Mouse (Mus musculus): ENCODE results near the gene Hspa8.
"Not testable (repeated sequence)": the region's sequence is repeated elsewhere in the genome, so short reads cannot be mapped to it uniquely, and the experiment has no call there.

Gene Hspa8

DNA sequence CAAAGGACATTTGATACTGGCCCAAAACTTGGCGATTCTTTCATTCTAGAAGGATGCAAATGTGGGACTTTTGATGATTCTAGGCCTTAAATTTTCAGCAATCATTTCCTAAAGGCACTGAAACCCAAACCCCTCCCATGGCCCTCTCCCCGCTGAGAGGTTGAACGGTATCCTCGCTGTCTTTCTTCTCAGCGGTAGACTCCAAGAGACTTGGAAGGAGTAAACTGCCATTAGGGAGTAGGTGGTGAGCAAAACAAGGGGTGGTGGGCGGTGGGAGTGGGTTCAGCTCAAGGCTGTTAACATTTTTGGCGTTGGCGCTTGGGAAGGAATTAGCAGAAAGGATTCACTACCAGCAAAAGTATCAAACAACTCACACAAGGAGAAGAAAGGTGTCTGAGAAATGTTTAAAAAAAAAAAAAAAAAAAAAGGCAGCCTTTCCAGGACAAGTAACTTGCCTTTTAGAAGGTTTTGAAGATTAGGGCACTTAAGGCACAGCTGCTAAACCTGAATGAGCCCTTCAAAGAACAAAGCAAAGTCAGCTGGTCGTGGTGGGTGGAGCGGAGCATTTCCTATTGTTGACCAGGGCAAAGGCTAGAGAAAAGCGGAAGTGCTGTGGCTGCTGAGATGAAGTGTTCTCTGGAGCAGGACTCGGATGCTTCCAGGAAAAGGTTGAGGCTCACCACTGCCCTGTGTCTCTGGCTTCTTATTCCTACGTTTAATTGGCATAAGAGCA, 17.0 kb upstream of the Hspa8 start:
- DNase-seq (ENCODE audit: inconsistent age in 2 of 2, low spot score in 1 of 2): peak; percentile 63 to 76

DNA sequence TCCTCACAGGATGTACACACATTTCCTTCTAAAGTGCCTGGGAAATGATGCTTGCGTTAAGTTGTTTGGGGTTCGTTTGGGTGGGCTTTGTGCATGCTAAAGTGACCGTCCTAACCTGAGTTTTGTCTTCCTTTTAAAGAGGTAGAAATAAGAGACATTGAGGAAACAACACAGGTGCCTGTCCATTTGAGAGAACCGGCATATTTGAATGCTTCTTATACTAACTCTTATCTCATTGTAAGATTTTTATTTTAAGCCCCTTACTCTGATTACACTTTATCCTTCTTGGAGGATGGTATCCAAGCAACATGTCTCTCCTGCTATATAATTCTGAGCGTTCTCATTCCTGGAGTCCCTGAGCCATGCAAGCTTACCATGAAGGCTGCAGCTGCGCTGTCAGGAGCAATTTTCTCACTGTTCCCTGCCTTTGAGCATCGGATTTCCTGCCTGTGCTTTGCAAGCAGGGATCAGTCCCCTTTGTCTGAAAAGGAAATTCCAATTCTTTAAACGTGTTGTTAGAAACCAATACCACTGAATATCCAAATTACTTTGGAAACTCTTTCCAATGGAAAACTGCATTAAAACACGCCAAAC, 16.3 kb upstream of the Hspa8 start:
- DNase-seq (ENCODE audit: inconsistent age in 2 of 2, low spot score in 1 of 2): no peak

DNA sequence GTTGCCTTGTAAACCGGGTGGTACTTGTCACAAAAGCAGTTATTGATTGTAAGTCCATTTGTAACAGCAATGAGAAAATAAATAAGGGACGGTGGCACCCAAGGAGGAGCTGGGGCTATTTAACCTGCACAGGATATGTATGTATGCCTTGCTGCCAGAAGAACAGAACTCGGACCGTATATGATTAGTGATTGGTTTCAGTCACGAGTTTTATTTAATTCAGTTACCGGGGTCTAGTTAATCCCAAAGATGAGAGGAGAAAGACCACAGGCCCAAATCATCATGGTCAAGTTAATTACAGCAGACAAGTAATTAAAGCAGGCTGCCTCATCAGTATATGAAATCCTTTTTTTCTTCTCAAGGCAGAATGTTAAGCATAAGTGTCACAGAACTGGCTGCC, 15.3 kb upstream of the Hspa8 start:
- no peak for DNase-seq (ENCODE audit: inconsistent age in 2 of 2, low spot score in 1 of 2)

DNA sequence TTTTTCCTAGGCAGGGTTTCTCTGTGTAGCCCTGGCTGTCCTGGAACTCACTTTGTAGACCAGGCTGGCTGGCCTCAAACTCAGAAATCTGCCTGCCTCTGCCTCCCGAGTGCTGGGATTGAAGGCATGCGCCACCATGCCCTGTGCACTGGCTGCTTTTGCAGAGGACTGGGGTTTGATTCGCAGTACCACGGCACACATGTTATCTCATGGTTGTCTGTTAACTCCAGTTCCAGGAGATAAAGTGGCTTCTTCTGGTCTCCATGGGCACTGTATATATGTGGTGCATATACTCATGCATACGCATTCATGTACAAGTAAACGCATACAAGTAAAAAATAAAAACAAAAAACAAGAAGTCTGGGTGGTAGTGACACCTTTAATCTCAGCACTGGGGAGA, 14.0 kb upstream of the Hspa8 start:
- not testable (repeated sequence) for DNase-seq (ENCODE audit: inconsistent age in 2 of 2, low spot score in 1 of 2)

DNA sequence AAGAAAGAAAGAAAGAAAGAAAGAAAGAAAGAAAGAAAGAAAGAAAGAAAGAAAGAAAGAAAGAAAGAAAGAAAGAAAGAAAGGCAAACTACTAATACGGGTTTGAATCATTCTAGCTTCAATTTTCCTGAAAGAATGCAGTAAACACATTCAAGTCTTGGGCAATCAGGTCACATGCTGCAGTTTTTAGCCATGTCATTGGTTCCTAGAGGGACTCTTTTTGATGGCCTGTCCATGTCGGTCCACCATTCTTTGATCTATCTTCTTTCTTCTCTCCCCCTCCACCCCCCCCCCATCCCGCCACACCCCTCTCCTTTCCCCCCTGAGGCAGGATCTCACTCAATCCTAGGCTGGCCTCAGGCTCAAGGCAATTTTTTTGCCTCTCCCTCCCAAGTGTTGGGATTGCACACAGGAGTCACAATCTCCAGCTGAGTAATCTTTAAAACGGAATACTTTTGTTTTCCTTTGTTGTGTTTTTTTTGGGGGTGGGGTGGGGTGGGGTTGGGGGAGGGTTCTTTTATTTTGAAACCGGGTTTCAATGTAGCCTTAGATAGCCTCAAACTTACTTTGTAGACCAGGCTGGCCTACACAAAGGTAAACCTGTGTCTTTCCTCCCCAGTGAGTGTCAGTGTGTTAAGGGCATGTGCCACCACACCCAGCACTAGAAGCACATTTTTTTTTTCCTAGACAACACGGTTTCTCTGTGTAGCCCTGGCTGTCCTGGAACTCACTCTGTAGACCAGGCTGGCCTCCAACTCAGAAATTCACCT, 8.7 kb upstream of the Hspa8 start:
- no peak for DNase-seq (ENCODE audit: inconsistent age in 2 of 2, low spot score in 1 of 2)

DNA sequence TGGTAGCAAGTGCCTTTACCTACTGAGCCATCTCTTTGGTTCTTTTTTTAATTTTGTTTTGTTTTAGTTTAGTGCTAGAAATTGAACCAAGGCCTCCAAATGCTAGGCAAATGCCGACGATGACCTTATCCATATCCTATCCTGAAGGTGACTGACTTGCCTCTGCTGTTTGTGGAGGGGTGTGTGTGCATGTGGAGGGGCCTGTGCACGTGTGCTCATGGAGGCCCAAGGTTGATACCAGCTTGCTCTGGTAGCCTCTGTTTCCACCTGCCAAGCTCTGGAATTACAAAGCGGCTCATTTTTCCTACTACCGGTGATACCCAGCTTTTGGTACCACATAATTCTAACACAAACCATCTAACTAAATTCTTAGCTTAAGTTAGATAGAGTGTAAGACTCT, 7.2 kb upstream of the Hspa8 start:
- DNase-seq (ENCODE audit: inconsistent age in 2 of 2, low spot score in 1 of 2): no peak

DNA sequence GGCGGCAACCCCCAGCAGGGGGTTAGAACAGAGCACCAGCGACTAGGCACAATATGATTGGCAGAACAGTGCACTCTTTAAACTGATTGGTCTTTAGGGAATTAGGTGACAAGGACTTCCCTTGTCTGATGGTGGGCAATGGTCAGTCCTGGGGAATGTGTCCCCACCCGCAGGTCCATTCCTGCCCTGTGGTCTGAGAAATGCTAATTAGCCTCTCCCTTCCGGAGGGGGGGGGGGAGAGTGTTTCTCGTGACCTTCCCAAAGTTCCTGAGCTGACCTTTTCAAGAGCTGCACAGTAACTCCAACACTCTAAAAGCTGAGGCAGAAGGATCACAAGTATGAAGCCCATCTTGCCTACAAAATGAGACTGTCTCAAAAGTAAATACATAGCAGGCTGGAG, 6.5 kb upstream of the Hspa8 start:
- DNase-seq (ENCODE audit: inconsistent age in 2 of 2, low spot score in 1 of 2): no peak

DNA sequence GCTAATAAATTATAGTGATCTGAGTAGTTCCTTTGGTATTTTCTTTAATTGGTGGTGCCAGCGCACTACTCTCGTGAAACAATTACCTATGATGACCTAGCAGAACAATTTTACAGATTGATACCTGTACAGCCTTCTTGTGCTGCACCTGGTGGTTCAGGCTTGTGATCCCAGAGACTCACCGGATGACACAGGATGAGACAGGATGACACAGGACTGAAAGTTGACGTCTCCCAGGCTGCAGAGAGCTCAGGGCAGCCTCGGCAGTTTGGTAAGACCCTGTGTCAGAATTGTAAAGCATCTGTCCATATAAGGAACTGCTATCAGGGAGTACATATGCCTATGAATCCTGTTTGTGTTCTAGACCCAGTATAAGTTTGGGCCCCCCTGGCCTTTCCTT, 5.9 kb upstream of the Hspa8 start:
- DNase-seq (ENCODE audit: inconsistent age in 2 of 2, low spot score in 1 of 2): no peak

DNA sequence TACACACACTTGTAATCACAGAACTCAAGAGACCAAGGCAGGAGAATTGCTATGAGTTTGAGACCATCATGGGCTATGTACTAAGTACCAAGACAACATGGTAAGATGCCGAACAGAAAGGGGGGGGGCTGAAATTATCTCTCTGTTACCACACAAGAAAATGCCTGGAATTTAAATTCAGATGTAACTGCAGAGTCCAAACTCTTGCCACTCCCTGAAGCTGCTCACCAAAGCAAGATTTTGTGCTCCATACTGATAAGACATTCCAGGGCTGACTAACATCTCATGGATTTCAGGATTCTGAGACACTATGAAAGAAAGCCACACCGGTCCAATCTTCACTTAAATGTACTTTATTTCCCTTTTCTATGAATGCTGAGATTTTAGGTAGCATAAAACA, 5.2 kb upstream of the Hspa8 start:
- DNase-seq (ENCODE audit: inconsistent age in 2 of 2, low spot score in 1 of 2): no peak

DNA sequence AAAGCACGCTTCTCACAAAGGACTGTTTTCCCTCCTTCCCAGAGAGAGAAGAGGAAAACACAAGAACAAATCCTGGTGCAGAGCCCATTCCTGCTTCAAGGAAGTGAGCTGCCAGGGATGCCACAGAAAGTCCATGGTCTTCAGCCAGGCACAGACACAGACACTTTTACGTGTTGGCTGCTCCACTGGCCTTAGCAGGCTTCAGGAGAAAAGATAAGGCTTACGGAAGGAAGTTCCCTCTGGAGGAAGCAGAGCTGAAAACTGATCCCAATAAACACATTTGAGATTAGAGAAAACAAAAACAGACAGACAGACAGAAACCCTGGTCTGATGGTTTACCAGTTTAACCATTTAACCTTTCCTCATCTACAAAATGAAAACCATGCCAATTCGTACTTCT, 4.7 kb upstream of the Hspa8 start:
- DNase-seq (ENCODE audit: inconsistent age in 2 of 2, low spot score in 1 of 2): no peak

DNA sequence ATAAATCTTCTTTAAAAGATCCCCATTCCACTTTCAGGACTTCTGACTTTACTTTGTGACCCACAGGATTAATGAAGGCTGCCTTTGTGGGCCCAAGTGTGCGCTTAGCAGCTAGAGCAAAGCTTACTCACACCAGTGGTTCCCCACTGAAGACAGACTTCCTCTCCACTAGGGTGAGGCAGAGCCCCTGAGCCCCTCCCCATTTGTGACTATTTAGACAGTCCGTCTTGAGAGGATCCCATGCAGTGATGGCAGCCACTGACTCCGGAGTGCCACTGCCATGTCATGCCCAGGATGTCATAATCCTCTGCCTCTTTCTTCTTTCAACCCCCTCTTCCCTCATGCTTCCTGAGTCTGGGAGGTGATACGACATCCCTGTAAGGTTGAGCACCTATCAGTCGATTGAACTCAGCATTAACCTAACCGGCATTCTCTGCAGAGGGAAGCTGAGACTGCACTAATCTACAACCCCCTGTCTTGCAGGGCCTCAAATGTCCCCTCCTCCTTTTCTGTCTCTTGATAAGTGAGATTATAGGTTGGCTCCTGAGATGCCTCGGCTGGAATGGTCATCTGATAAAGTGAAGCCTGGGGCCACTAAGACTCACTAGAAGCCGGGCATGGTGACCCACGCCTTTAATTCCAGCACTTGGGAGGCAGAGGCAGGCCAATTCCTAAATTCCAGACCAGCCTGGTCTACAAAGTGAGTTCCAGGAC, 2.4 kb upstream of the Hspa8 start:
- DNase-seq (ENCODE audit: inconsistent age in 2 of 2, low spot score in 1 of 2): peak in 1 of 2 experiments; percentile 57

DNA sequence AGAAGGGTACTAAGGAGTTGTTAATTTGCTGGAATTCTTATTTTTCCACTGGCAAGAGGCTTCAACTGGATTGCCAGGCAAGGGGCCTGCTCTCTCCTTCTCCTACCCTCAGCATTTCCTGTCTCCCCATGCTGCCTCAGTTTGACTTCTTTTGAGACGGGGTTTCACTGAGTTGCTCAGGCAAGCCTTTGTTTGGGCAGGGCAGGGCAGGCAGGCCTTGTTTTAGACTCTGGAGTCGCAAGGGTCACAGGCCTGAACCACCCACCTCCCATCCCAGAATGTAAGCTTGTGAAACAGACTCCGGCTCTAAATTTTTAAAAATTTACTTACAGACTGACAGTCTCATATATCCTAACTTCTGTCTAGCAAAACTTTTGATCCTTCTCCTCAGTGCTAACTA, 1.7 kb upstream of the Hspa8 start:
- DNase-seq (ENCODE audit: inconsistent age in 2 of 2, low spot score in 1 of 2): peak; percentile 36 to 59

DNA sequence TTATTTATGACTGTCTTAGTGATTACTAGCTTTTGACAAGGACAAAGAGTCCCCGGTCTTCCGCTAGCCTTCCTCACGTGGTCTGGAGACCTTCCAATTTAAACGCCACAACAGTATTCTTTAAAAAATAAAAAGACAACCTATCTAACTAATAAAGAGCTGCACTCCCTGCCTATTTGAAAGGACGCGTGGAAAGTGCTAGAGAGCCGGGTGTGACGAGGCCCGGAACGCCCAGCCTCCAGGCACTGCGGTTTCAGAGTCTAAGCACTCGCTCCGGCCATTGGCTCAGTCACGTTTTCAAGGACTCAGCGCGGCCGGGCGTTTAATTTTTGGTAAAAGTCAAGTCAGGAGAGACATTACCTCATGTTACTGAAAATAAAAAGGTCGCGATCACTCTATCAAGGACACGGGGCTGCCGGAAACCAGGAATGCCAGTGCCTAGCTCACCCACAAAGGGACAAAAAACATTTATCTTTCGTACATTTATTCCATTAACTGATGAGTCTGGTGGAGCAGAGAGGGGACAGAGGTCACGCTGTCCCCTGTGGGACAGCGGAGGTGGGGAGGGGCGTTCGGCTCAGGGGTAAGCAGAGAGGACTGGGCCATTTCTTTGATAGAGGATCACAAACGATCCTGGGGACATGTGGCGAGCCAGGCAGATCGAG, 815 bp upstream of the Hspa8 start:
- peak; percentile 93 to 98 for DNase-seq (ENCODE audit: inconsistent age in 2 of 2, low spot score in 1 of 2)

DNA sequence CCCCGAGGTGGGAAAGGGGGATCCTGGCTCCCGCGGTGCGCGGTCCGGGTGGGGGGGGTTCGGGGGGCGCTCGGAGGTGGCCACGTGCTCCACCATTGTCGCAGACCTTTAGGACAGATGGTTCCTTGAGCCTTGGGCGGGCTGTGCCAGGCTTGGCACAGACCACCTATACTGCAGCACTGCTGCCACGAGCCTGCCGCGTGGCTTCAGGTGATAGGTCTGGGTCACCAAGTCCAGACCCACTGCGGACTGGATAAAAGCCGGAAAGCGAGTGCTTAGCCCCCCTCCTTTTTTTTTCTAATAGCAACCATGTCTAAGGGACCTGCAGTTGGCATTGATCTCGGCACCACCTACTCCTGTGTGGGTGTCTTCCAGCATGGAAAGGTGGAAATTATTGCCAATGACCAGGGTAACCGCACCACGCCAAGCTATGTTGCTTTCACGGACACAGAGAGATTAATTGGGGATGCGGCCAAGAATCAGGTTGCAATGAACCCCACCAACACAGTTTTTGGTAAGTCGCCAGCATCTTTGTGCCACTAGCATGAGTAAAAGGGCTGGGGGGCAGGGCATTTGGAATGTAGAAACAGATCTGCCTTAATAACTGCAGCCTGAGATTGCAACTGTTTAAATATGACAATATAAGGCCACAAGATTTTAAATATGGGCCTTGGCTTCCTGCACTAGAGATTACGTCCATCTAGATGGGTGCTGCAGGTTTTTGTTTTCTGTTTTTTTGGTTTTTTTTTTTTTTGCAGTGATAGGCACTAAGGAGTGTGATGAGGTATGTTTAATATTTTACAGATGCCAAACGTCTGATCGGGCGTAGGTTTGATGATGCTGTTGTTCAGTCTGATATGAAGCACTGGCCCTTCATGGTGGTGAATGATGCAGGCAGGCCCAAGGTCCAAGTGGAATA, 1.1 kb downstream of the Hspa8 start:
- DNase-seq (ENCODE audit: inconsistent age in 2 of 2, low spot score in 1 of 2): peak; percentile 60 to 85

DNA sequence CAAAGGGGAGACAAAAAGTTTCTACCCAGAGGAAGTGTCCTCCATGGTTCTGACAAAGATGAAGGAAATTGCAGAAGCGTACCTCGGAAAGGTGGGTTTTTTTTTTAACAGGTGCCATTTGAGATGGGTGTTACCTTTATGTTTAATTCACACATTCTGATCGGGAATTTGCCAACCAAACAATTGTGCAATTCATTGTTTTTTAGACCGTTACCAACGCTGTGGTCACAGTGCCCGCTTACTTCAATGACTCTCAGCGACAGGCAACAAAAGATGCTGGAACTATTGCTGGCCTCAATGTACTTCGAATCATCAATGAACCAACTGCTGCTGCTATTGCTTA, 1.7 kb downstream of the Hspa8 start:
- DNase-seq (ENCODE audit: inconsistent age in 2 of 2, low spot score in 1 of 2): peak in 1 of 2 experiments; percentile 55

DNA sequence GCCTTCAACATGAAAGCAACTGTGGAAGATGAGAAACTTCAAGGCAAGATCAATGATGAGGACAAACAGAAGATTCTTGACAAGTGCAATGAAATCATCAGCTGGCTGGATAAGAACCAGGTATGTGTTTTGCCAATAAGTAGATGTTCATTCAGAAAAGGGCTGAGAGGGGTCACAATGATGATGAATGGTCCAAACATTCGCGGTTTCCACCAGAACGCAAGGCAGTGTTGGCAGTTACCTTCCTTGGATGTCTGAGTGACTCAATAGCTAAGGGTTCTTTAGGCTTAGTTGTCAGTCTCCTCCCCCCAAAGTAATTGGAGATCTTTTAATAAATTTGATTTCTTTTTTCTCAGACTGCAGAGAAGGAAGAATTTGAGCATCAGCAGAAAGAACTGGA, 3.8 kb downstream of the Hspa8 start:
- DNase-seq (ENCODE audit: inconsistent age in 2 of 2, low spot score in 1 of 2): peak in 1 of 2 experiments; percentile 44

DNA sequence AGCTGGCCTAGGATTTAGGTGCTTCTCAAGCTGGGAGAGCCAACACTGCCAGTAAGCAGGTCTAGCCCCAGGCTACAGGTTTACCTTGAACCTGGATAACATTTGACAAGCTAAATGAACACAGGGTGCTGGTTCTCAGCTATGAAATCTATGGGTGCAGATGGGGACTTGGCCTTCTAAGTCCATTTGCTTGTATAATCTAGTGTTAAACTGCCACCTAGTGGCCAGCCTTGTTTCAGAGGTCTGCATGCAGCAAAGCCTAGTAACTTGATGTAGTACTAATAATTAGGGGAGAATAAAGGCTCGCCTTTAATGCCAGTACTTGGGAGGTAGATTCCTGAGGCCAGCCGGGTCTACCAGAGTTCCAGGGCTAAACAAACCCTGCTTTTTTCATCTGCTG, 4.5 kb downstream of the Hspa8 start:
- peak; percentile 69 to 87 for DNase-seq (ENCODE audit: inconsistent age in 2 of 2, low spot score in 1 of 2)

DNA sequence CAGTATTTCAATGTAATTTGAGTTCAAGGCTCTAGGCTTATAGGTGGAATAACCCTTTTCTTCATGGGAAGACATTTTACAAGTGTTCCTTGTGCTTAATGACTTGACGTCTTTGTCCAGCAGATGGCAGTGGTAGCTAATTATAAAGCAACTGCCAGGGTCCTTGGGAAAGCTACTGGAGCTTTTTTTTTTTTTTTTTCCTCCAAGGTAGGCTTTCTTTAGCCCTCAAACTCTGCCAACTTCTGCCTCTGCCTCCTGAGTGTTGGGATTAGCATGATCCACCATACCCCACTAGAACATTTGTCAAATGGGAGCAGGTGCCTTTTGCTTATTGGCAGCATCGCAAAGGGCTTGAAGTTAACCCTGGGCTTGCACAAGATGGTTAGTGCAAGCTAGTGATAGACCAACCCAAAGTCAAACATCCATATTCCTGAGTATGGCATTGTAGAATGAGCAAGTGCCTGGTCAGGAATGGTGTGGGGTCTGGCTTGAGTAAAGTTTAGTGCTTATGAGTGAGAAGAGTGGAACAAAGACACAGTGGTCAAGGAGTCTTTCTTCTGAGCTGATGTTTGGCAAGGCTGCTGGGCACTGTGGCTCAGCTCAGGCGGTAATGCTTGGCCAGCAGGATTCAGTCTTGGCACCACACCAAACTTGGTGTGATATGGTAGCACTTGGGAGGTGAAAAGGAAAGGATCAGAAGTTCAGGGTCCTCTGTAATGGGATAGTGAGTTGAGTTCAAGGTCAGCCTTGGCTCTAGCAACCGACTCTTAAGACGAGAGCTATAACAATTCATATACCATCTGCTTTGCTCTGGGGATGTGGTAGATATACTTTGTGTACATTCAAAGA, 5.9 kb downstream of the Hspa8 start:
- peak; percentile 42 to 75 for DNase-seq (ENCODE audit: inconsistent age in 2 of 2, low spot score in 1 of 2)

DNA sequence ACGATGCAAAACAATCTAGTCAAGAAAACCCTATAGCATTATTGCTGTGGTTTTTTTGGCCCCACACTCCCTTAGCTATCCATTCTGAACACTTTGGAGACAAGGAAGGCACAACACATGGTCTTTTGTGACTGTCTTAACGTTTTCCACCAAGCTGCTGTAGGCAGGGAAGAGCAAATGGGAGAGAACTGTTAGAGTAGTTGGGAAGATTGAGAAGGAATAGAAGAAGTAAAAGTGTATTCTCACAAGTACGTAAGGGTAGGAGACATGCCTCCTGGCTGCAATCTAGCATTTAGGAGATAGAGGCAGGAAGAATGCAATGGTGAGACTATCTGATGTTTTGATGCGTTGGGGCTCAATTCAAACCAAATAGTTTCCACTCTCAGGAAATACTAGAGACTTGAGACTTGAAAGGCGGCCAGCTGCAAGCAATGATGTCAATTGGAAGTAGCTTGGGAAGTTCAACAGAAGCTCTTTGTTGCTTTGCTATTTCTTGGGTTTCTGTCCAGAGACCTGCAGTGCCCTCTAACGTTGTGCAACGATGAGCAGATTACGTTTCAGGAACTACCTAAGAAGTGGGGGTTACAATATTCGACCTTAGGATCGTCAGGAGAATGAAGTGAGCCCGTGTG, 6.6 kb downstream of the Hspa8 start:
- DNase-seq (ENCODE audit: inconsistent age in 2 of 2, low spot score in 1 of 2): peak in 1 of 2 experiments; percentile 66

Data from adrenal gland, adult (tissue).